Mouse (Mus musculus) small intestine, adult 2 months (tissue): ENCODE results near the gene Hist1h3a.

Experiments used
- CTCF ChIP-seq: fragments of 200-500 bp; IDR thresholded peaks from 2 replicates; pipeline ENCODE4 v1.5.1; 2012; ENCODE audit warnings: low read depth, mild to moderate bottlenecking, control low read depth, inconsistent platforms, low read length, moderate library complexity, mixed read lengths; ENCODE audit not compliant: insufficient replicate concordance, insufficient read length; ENCODE audit errors: extremely low read depth
- POLR2A ChIP-seq: fragments of 200-500 bp; IDR thresholded peaks from 2 replicates; pipeline ENCODE4 v1.6.1; 2012; ENCODE audit warnings: low read depth, mild to moderate bottlenecking, control low read depth, inconsistent platforms, low read length, moderate library complexity

DNA sequence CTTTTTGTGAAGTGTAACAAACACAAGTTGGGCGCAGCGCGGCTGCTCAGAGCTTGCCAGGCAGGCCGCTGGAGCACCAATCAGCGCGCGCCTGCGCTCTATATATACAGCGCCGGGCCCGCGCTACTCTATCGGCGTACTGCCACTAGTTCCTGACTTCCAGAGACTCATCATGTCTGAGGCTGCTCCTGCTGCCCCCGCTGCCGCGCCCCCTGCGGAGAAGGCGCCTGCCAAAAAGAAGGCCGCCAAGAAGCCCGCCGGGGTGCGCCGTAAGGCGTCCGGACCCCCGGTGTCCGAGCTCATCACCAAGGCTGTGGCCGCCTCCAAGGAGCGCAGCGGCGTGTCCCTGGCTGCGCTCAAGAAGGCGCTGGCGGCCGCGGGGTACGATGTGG is 23.5 kb downstream of the Hist1h3a start, which contains the start of gene Hist1h1c:
- no peak for TF ChIP-seq CTCF
- peak; percentile 99 for TF ChIP-seq POLR2A
